15 mouse cellular contexts compared by ENCODE assay signal in the genomic region with DNA sequence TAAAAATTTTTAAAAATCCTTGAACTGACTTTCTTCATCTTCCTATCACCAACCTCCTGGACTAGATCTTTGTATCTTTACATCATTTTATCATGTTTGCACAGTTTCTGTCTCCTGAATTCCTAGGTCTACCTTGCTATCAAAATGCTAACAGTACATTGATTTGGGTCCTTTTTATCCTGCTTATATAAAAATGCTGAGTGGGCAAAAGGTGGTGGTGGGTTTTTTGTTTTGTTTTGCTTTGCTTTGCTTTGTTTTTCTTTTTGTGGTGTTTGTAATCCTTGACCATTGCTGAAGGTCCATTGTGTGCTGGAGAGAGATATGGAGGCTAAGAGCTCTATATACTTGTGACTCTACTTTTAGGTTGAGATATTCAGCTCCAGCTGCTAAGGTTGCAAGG.
"Had no signal": no experiment of that assay in that cellular context is flagged by ENCODE, and none has a peak within 500 bp of the region (broad histone marks: within the 10 kb centered on the region; RNA-seq: fewer than 3 reads in every experiment).

No protein-coding gene starts in this region.

- DNase-seq: retina, postnatal 1 day; right cerebral cortex, adult 18-20 months; right cerebral cortex, postnatal 14 days; right cerebral cortex, postnatal 25 days; right cerebral cortex, postnatal 4 days; spleen, adult 18-20 months; thymus, adult 18-20 months; thymus, adult 2 months; thymus, postnatal 14 days; thymus, postnatal 25 days; thymus, postnatal 36 days; thymus, postnatal 4 days had no signal

- H3K4me1 ChIP-seq: neural tube, embryonic 15.5 days; stomach, embryonic 15.5 days had no signal

- H3K4me2 ChIP-seq: neural tube, embryonic 15.5 days; stomach, embryonic 15.5 days had no signal

- H3K36me3 ChIP-seq: neural tube, embryonic 15.5 days; stomach, embryonic 15.5 days had no signal

- H3K9me3 ChIP-seq: neural tube, embryonic 15.5 days; stomach, embryonic 15.5 days had no signal

- H3K9ac ChIP-seq: neural tube, embryonic 15.5 days; stomach, embryonic 15.5 days had no signal

- H3K27me3 ChIP-seq: neural tube, embryonic 15.5 days; stomach, embryonic 15.5 days had no signal

- H3K27ac ChIP-seq: neural tube, embryonic 15.5 days; stomach, embryonic 15.5 days; stomach, postnatal 0 days had no signal

- H3K4me3 ChIP-seq: neural tube, embryonic 15.5 days; stomach, embryonic 15.5 days had no signal
